Mouse (Mus musculus) lung, embryonic 14.5 days (tissue): Measurements from ENCODE around the gene Stk24. TPM values are rescaled to one million over a fixed set of nuclear protein-coding genes. Genes with fewer than 3 reads are reported as not detected.

Source experiments
- ATAC-seq: fragments of 200-750 bp; cut with Nextera tagmentation; 2 replicates; pipeline ENCODE4 v1.8.0; 2017; ENCODE audit warnings: mild to moderate bottlenecking, moderate TSS enrichment, moderate library complexity; ENCODE audit not compliant: insufficient read depth
- DNase-seq: peaks from one replicate; pipeline ENCODE4 v3.0.0-alpha.2; 2015
- H3K27ac ChIP-seq: fragments of 300-500 bp; sonication (generic); 2 replicates; pipeline ENCODE4 v1.5.1; 2014; ENCODE audit warnings: low read depth, mild to moderate bottlenecking, moderate library complexity
- H3K27me3 ChIP-seq: fragments of 300-500 bp; sonication (generic); 2 replicates; pipeline ENCODE4 v1.6.1; 2014; ENCODE audit warnings: low read length, control low read depth; ENCODE audit not compliant: insufficient read depth
- H3K36me3 ChIP-seq: fragments of 300-500 bp; sonication (generic); 2 replicates; pipeline ENCODE4 v1.6.1; 2014; ENCODE audit warnings: control low read depth; ENCODE audit not compliant: insufficient read depth
- H3K4me1 ChIP-seq: fragments of 300-500 bp; sonication (generic); 2 replicates; pipeline ENCODE4 v1.6.1; 2014; ENCODE audit warnings: antibody characterized with exemption, control low read depth; ENCODE audit not compliant: insufficient read depth
- H3K4me2 ChIP-seq: fragments of 300-500 bp; sonication (generic); 2 replicates; pipeline ENCODE4 v1.6.1; 2014; ENCODE audit warnings: mild to moderate bottlenecking
- H3K4me3 ChIP-seq: fragments of 300-500 bp; sonication (generic); 2 replicates; pipeline ENCODE4 v1.5.1; 2014; ENCODE audit warnings: low read depth, low read length
- H3K9ac ChIP-seq: fragments of 300-500 bp; sonication (generic); 2 replicates; pipeline ENCODE4 v1.6.1; 2014
- H3K9me3 ChIP-seq: fragments of 300-500 bp; sonication (generic); 2 replicates; pipeline ENCODE4 v1.6.1; 2016; ENCODE audit warnings: low read depth, low read length, control low read depth
- CTCF ChIP-seq: IDR thresholded peaks from 2 replicates; pipeline ENCODE4 v1.5.1; 2016; ENCODE audit warnings: antibody characterized with exemption, low read depth
- WGBS: fragments of 180-500 bp; shearing (Covaris S2); extraction: QIAGEN DNeasy Blood & Tissue Kit; methylation state at CpG from one replicate; pipeline ENCODE4 v1.1.7; 2014; 5-methylcytosine and 5-hydroxymethylcytosine counted together
- polyA plus RNA-seq: library from polyadenylated mRNA; unstranded; fragments of >200 nt; fragmentation: Nextera tagmentation; extraction: Ambion mirVana; gene quantifications from 2 replicates; pipeline ENCODE4 v1.2.1, GENCODE M21; 2014

Stk24 gene
- polyA plus RNA-seq, 1 experiment from 2014 or later, result 50.3 TPM

DNA sequence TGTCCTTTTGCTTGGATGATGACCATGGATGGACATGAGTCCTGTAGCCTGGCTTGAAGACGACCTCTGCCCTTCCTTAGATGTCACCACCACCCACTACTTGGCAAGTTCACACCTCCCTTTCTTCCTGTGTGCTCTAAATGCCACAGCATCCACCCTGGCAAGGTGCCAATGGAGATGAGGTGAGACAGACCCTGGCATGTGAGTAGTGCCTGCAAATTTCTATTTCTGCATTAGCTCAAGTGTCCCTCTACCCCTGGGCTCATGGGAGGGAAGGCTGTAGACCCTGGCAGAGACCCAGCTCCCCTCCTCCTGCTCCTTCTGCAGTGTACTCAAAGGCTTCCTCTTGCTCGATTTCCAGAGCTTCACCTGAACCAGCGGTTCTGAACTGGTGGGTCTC lies 64.9 kb downstream of the Stk24 start:
- ATAC-seq, result no peak

DNA sequence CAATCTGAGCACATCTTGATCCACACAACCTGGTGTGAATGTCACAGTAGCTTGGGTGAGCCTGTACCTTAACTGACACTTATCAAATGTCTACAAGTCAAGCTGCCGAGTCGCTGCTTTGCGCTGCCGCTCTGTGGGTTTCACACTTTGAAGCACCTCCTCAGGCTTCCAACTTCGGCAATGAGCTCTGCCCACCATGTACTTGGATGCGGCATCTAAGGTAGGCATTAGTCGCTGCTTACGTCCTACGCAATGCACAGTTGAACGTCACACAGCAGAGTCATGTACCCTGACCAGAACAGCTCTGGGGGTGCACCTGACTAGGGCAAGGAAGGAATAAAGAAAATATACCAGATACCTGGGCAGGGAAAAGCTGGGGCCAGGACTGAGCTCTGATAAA lies 66.5 kb downstream of the Stk24 start:
- no peaks in the 10 kb centered on the region for H3K36me3 ChIP-seq
- H3K4me2 ChIP-seq, result no peak overlapping the region
- H3K9ac ChIP-seq, result no peak overlapping the region
- no peak overlapping the region for H3K4me3 ChIP-seq
- ATAC-seq, result no peak
- no peak for TF ChIP-seq CTCF
- peaks cover 16% of the 10 kb centered on the region for H3K4me1 ChIP-seq
- no peak for DNase-seq
- WGBS, result 90% methylated on average over 10 of the region's 10 CpGs
- H3K27me3 ChIP-seq, result no peaks in the 10 kb centered on the region
- no peaks in the 10 kb centered on the region for H3K9me3 ChIP-seq
- no peak overlapping the region for H3K27ac ChIP-seq

More for the DNA sequence above, 64.9 kb downstream of the Stk24 start:
- Histone ChIP-seq H3K27ac (no peak overlapping the region), H3K4me1 (peaks cover 19% of the 10 kb centered on the region), H3K36me3 (no peaks in the 10 kb centered on the region), H3K4me2 (no peak overlapping the region), H3K27me3 (no peaks in the 10 kb centered on the region), H3K9ac (no peak overlapping the region), H3K9me3 (no peaks in the 10 kb centered on the region), H3K4me3 (no peak overlapping the region)
- peak; percentile 27 for DNase-seq
- no peak for TF ChIP-seq CTCF
- 57% methylated on average over 3 of the region's 3 CpGs for WGBS

DNA sequence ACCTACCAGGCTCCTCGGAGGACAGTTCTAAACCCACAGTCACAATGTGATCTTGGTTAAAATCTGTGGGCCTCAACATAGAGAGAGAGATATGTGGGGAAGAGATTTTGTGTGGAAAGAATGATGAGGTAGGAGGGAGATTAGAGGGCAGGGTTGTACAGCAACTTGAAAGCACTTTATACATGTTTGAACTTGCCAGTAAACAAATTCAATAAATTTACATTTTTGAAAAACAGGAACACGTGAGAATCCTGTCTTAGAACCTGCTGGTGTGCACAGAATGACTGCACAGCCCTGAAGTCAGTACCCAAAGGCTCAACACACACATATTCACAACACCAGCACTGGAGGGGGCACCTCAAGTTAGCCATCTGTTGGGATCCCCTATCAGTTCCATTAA lies 68.7 kb downstream of the Stk24 start:
- H3K27ac ChIP-seq, result no peak overlapping the region
- no peak for TF ChIP-seq CTCF
- DNase-seq, result no peak
- H3K27me3 ChIP-seq, result no peaks in the 10 kb centered on the region
- H3K9ac ChIP-seq, result no peak overlapping the region
- H3K4me2 ChIP-seq, result no peak overlapping the region
- H3K4me3 ChIP-seq, result no peak overlapping the region
- peaks cover 8% of the 10 kb centered on the region for H3K4me1 ChIP-seq
- H3K36me3 ChIP-seq, result 0 out of 2 replicates have a peak, but pooled peaks cover 8% of the 10 kb centered on the region
- ATAC-seq, result no peak
- WGBS, result 66% methylated on average over 2 of the region's 2 CpGs
- H3K9me3 ChIP-seq, result no peaks in the 10 kb centered on the region

DNA sequence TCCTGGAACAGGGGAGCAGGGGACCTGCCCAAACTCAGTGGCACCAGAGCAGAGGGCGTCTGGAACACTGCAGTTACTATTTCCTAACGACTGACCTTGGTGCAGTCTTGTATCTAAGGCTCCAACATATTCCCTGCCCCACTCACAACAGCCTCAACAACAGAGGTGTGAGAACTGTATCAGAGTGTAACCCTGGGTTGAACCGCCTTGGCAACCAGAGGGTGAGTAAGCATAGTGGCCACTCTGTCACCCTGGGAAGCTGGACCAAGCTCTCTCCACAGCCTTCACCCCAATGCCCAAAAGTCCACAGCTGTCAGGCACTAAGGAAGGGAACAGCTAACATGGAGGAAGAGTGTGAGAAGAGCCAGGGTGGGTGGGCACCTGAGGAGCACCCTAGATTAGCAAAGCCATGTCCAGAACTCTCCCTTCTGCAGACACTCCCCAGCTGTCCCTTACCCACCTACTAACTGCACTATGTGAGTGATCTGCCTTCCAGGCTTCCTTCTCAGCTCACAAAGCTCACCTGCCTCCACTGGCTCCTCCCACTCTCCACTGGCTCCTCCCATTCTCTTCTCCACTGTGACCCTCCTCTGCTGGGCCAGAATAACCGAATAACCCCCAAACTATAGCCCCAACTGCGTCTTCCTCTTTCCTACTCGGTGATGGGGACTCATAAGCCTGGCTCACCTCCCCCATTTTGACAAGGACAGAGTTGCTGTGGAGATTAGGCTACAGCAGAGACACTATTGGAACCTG lies 69.3 kb downstream of the Stk24 start:
- no peaks in the 10 kb centered on the region for H3K27me3 ChIP-seq
- peaks cover 8% of the 10 kb centered on the region for H3K4me1 ChIP-seq
- no peak overlapping the region for H3K9ac ChIP-seq
- peak; percentile 15; the same call in 1 of the 2 replicates for ATAC-seq
- 72% methylated on average over 6 of the region's 6 CpGs for WGBS
- H3K4me3 ChIP-seq, result no peak overlapping the region
- H3K36me3 ChIP-seq, result 0 out of 2 replicates have a peak, but pooled peaks cover 8% of the 10 kb centered on the region
- TF ChIP-seq CTCF, result no peak
- no peak for DNase-seq
- no peak overlapping the region for H3K4me2 ChIP-seq
- H3K27ac ChIP-seq, result no peak overlapping the region
- H3K9me3 ChIP-seq, result no peaks in the 10 kb centered on the region

DNA sequence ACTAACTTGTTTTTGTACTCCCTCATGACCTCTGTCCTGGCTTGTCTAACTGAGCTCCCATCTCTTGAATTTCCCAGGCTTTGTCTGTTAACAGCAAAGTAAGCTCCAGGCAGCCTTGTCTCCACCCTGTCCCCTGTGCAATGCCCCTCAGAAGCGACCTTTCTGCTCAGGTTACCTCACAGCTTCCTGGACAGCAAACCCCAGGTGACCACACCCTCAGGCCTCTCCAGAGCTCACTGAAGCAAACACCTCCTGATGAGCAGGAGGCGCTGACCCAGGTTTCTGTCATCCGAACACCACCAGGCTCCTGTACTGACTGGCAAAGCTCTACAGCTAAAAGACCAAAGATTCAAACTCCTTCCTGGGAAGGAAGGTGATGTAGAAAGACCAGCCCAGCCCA lies 69.9 kb downstream of the Stk24 start:
- Histone ChIP-seq H3K27ac (no peak overlapping the region), H3K4me1 (peaks cover 3% of the 10 kb centered on the region), H3K36me3 (0 out of 2 replicates have a peak, but pooled peaks cover 8% of the 10 kb centered on the region), H3K27me3 (no peaks in the 10 kb centered on the region), H3K4me2 (no peak overlapping the region), H3K9ac (no peak overlapping the region), H3K4me3 (no peak overlapping the region), H3K9me3 (no peaks in the 10 kb centered on the region)
- WGBS, result 69% methylated on average over 3 of the region's 3 CpGs
- ATAC-seq (no peak), DNase-seq (no peak)
- no peak for TF ChIP-seq CTCF

DNA sequence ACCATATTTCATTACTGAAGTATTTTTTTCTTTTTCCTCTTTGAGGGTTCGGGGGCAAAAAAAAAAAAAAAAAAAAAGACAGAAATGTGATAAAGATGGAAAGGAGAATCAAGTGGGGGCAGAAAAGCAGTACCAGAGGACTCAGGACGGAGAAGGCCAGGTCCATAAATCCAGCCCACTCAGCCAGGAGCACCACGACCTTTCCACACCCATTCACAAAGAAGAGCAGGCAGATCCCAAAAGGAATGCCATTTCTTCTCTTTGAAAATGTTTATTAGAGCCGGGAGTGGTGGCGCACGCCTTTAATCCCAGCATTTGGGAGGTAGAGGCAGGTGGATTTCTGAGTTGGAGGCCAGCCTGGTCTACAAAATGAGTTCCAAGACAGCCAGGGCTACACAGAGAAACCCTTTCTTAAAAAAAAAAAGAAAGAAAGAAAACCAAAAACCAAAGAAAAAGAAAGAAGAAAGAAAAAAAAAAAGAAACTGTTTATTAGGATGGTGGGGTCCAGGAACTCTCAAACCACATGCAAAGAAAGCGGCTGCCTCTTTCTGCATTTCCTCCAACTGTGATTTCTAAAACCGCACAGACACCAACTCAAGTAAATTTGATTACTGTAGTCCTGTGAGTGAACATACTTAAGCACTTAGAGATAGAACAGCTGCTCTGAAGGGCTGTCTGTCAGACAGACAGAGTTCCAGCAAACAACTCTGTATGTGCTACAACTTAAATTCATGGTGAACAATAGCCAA lies 74.3 kb downstream of the Stk24 start:
- DNase-seq (no peak), ATAC-seq (no peak)
- no peak for TF ChIP-seq CTCF
- Histone ChIP-seq H3K9me3 (no peaks in the 10 kb centered on the region), H3K27me3 (no peaks in the 10 kb centered on the region), H3K4me2 (no peak overlapping the region), H3K4me3 (no peak overlapping the region), H3K9ac (no peak overlapping the region), H3K4me1 (no peaks in the 10 kb centered on the region; the same call in 1 of the 2 replicates), H3K36me3 (peaks cover 28% of the 10 kb centered on the region; the same call in 1 of the 2 replicates), H3K27ac (no peak overlapping the region)
- WGBS, result 71% methylated on average over 8 of the region's 8 CpGs

DNA sequence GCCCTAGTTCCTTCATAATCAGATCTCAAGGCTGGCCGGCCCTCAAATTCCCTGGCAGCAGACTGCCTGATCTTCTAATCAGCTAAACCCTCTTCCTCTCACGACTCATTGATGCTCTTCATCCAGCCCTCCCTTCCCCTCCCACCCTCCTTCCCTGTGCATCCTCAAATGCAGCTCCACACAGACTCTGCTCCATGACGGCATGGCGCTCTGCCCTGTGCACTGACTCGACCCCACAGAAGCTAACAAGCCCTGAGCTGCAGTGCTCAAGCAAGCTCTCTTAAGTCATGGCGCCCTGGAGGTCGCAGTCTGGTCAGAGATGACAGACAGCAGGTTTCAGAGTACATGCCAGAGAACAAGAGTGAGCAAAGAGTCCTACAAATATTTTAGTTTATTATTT lies 75.3 kb downstream of the Stk24 start:
- no peak for TF ChIP-seq CTCF
- 0 out of 2 replicates have a peak, but pooled peaks have one; percentile 47 for ATAC-seq

More for the DNA sequence above, 75.3 kb downstream of the Stk24 start:
- H3K9ac ChIP-seq, result no peak overlapping the region
- 52% methylated on average over 7 of the region's 7 CpGs for WGBS
- no peaks in the 10 kb centered on the region for H3K9me3 ChIP-seq
- no peak overlapping the region for H3K4me2 ChIP-seq
- no peak for DNase-seq
- no peaks in the 10 kb centered on the region for H3K4me1 ChIP-seq
- peaks cover 37% of the 10 kb centered on the region for H3K36me3 ChIP-seq
- H3K27ac ChIP-seq, result no peak overlapping the region
- H3K27me3 ChIP-seq, result no peaks in the 10 kb centered on the region
- no peak overlapping the region for H3K4me3 ChIP-seq
